Mouse (Mus musculus): Measurements from ENCODE around the gene Eif2s3y. TPM values are rescaled to one million over a fixed set of nuclear protein-coding genes. Genes with fewer than 3 reads are reported as not detected.

Eif2s3y gene
- polyA plus RNA-seq (2015; fragmentation: Nextera tagmentation; extraction: Ambion mirVana) = 54.9 and 56.6 TPM in 2 replicates

DNA sequence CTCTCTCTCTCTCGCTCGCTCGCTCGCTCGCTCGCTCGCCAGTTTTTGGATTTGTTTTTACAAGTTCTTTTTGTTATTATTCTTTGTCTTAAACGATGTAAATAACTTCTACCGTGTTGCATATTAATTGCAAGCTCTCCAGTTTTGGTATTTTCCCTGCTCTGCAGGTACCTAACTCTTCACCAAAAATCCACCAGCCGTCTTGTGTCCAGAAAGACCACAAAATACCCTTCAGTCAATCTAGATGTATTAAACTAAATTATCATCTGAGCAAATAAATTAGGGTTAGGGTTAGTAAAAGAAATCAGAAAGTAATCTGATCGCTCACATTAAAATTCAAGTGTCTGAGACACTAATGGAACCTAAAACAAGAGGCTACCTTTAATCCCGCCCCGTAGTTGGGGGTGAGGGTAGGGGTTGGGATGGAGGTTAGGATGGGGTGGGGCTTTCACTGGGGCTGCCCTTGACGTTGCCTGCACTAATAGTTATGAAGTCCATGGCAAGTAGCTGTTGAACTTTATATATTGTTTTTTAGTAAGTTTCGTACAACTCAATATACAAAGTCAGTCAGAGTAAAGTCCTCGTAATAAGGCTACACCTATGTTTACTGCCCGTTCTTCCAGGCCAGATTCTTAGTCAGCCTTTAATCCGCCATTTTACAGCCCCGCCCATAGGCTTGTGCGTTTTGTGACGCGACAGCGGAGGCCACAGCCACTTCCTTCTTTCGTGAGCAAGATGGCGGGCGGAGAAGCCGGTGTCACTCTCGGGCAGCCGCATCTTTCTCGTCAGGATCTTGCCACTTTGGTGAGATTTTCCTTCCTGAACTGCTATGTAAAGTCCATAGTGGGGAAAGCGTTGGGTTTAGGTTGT is at the start of gene Eif2s3y:
Eif2s3y (plus strand) TSS at position 662 of the 870 bp plus-strand sequence.

Small RNA genes within 50 kb of the gene (microRNA-seq; reads per million reads assigned to microRNA genes)
- gene Gm47281 = 0 reads per million in 2 experiments

Other genes starting within 250 kb of the Eif2s3y start
- not detected in 2 replicates for gene Zfy1, start 213.1 kb upstream of the Eif2s3y start, polyA plus RNA-seq (2015; fragmentation: Nextera tagmentation; extraction: Ambion mirVana)
- not detected in 2 replicates for gene Uba1y, start 191.9 kb upstream of the Eif2s3y start, polyA plus RNA-seq (2015; fragmentation: Nextera tagmentation; extraction: Ambion mirVana)
- gene Kdm5d, start 112.8 kb upstream of the Eif2s3y start, polyA plus RNA-seq (2015; fragmentation: Nextera tagmentation; extraction: Ambion mirVana) = 6.0 and 6.3 TPM in 2 replicates
- 7.7 and 11.8 TPM in 2 replicates for gene Uty, start 235.2 kb downstream of the Eif2s3y start, polyA plus RNA-seq (2015; fragmentation: Nextera tagmentation; extraction: Ambion mirVana)